In genomic region chr4:127370447-127370846, GRCm38 (mm10) we compare ENCODE assay signal across 13 mouse cellular contexts. TPM values are rescaled to one million over a fixed set of nuclear protein-coding genes. Genes with fewer than 3 reads are reported as not detected.
A peak's percentile ranks its signal among the peaks of the same experiment; 100 is the strongest.
DNase-seq lines count a peak whose midpoint lies in the region; ATAC-seq and TF ChIP-seq lines count a peak whose summit lies in the region.
"Had no signal": no experiment of that assay in that cellular context is flagged by ENCODE, and none has a peak within 500 bp of the region (broad histone marks: within the 10 kb centered on the region; RNA-seq: fewer than 3 reads in every experiment).

No protein-coding gene starts in this region.

- no peak overlapping the region for H3K27ac ChIP-seq in intestine, embryonic 14.5 days (ENCODE audit: low read depth)
- no peak overlapping the region for H3K27ac ChIP-seq in intestine, embryonic 15.5 days
- no peak overlapping the region for H3K27ac ChIP-seq in thymus, adult 2 months (ENCODE audit: control insufficient read depth, insufficient read depth, low read length)
- H3K27ac ChIP-seq: forebrain, embryonic 12.5 days; macrophage had no signal

- 0 out of 2 replicates have a peak, but pooled peaks have one; percentile 26 for TF ChIP-seq CTCF in thymus, adult 2 months (IDR thresholded peaks at IDR 0.05; ENCODE audit: borderline replicate concordance, control insufficient read depth, extremely low read depth, insufficient read depth, low read length, poor library complexity)

- WGBS in intestine, embryonic 14.5 days, result 61% methylated on average over 2 of the region's 2 CpGs
- 62% methylated on average over 2 of the region's 2 CpGs for WGBS in intestine, embryonic 15.5 days
- WGBS in thymus, adult 2 months, result 47% methylated on average over 2 of the region's 2 CpGs

- no peak overlapping the region for H3K4me2 ChIP-seq in intestine, embryonic 14.5 days (ENCODE audit: low read length)
- no peak overlapping the region for H3K4me2 ChIP-seq in intestine, embryonic 15.5 days (replicated peaks)
- H3K4me2 ChIP-seq: forebrain, embryonic 12.5 days had no signal

- H3K9ac ChIP-seq in intestine, embryonic 14.5 days (ENCODE audit: low read length), result no peak overlapping the region
- H3K9ac ChIP-seq in intestine, embryonic 15.5 days, result no peak overlapping the region
- H3K9ac ChIP-seq: forebrain, embryonic 12.5 days had no signal

- H3K4me1 ChIP-seq in intestine, embryonic 14.5 days (replicated peaks; ENCODE audit: control insufficient read depth, insufficient read depth, low read length), result peaks cover 21% of the 10 kb centered on the region
- peaks cover 8% of the 10 kb centered on the region for H3K4me1 ChIP-seq in intestine, embryonic 15.5 days (replicated peaks)
- H3K4me1 ChIP-seq in thymus, adult 2 months (replicated peaks; ENCODE audit: control insufficient read depth, insufficient read depth, low read length), result no peaks in the 10 kb centered on the region

- DNase-seq in intestine, embryonic 14.5 days (ENCODE audit: low spot score), result peak; percentile 63
- DNase-seq in thymus, adult 2 months, result peak; percentile 14
- DNase-seq in thymus, postnatal 36 days, result no peak
- peak; percentile 66 for DNase-seq in embryo, embryonic 10.5 days (ENCODE audit: low spot score)
- no peak for DNase-seq in spleen, postnatal 14 days (ENCODE audit: low spot score in 2 of 2)
- DNase-seq in layer of hippocampus, adult 18-20 months (ENCODE audit: low spot score in 2 of 2), result no peak
- DNase-seq: cerebellum, adult 2 months; heart, postnatal 10 days; layer of hippocampus, postnatal 36 days had no signal

- no peak for ATAC-seq in intestine, embryonic 14.5 days (replicated peaks; ENCODE audit: low FRiP score, low TSS enrichment, low read depth)
- no peak for ATAC-seq in intestine, embryonic 15.5 days
- ATAC-seq: activated CD4-positive, CD25-positive, alpha-beta regulatory T cell, adult 4 months had no signal

- no peaks in the 10 kb centered on the region for H3K36me3 ChIP-seq in intestine, embryonic 14.5 days (ENCODE audit: control insufficient read depth, insufficient read depth, low read length)
- H3K36me3 ChIP-seq in intestine, embryonic 15.5 days, result no peaks in the 10 kb centered on the region
- H3K36me3 ChIP-seq in thymus, adult 2 months (ENCODE audit: control insufficient read depth, insufficient read depth, low read length), result no peaks in the 10 kb centered on the region
- H3K36me3 ChIP-seq: forebrain, embryonic 12.5 days had no signal

- no peaks in the 10 kb centered on the region for H3K9me3 ChIP-seq in intestine, embryonic 14.5 days (ENCODE audit: control insufficient read depth, low read length)
- no peaks in the 10 kb centered on the region for H3K9me3 ChIP-seq in intestine, embryonic 15.5 days
- H3K9me3 ChIP-seq: forebrain, embryonic 12.5 days had no signal

- no peaks in the 10 kb centered on the region for H3K27me3 ChIP-seq in intestine, embryonic 14.5 days (replicated peaks; ENCODE audit: control insufficient read depth, insufficient read depth, low read length)
- H3K27me3 ChIP-seq in intestine, embryonic 15.5 days (replicated peaks), result no peaks in the 10 kb centered on the region
- no peaks in the 10 kb centered on the region for H3K27me3 ChIP-seq in thymus, adult 2 months (ENCODE audit: control insufficient read depth, insufficient read depth, low read length)

- no peak overlapping the region for H3K4me3 ChIP-seq in intestine, embryonic 14.5 days (ENCODE audit: low read depth, low read length)
- H3K4me3 ChIP-seq in intestine, embryonic 15.5 days (replicated peaks), result no peak overlapping the region
- H3K4me3 ChIP-seq in thymus, adult 2 months (ENCODE audit: control insufficient read depth, insufficient read depth, low read length), result no peak overlapping the region
- H3K4me3 ChIP-seq: forebrain, embryonic 12.5 days had no signal

- no peak for TF ChIP-seq POLR2A in thymus, adult 2 months (IDR thresholded peaks at IDR 0.05; ENCODE audit: control insufficient read depth, extremely low read depth, insufficient read depth, low read length, poor library complexity)

RNA-seq across cellular contexts. Expression of gene Gjb5, which starts 12.5 kb away (rescaled TPM):
- 0.37 and 0.38 TPM in 2 replicates for polyA plus RNA-seq in intestine, embryonic 14.5 days (2014; fragmentation: Nextera tagmentation; extraction: Ambion mirVana)
- polyA plus RNA-seq in intestine, embryonic 15.5 days (2015; fragmentation: Nextera tagmentation; extraction: Ambion mirVana), result 0.68 and 0.89 TPM in 2 replicates
- 0.27 and 0.78 TPM in 2 replicates for polyA plus RNA-seq in thymus, adult 2 months (2012; rRNA removed)
- total RNA-seq in layer of hippocampus, adult 18-20 months (2021), result not detected
- total RNA-seq: layer of hippocampus, postnatal 36 days had no signal
- polyA plus RNA-seq: activated CD4-positive, CD25-positive, alpha-beta regulatory T cell, adult 4 months; forebrain, embryonic 12.5 days; macrophage had no signal

RNA-seq across cellular contexts. Expression of gene Gjb4, which starts 16.6 kb away (rescaled TPM):
- not detected in 2 replicates for polyA plus RNA-seq in intestine, embryonic 14.5 days (2014; fragmentation: Nextera tagmentation; extraction: Ambion mirVana)
- polyA plus RNA-seq in intestine, embryonic 15.5 days (2015; fragmentation: Nextera tagmentation; extraction: Ambion mirVana), result 0.16 TPM in 1 of 2 replicates, not detected in the other
- polyA plus RNA-seq in thymus, adult 2 months (2012; rRNA removed), result 0.47 and 0.49 TPM in 2 replicates
- total RNA-seq in layer of hippocampus, adult 18-20 months (2021), result not detected
- total RNA-seq: heart, postnatal 10 days had no signal
- polyA plus RNA-seq: activated CD4-positive, CD25-positive, alpha-beta regulatory T cell, adult 4 months; forebrain, embryonic 12.5 days; macrophage had no signal

RNA-seq across cellular contexts. Expression of gene Gjb3, which starts 39.8 kb away (rescaled TPM):
- 1.9 and 2.9 TPM in 2 replicates for polyA plus RNA-seq in intestine, embryonic 14.5 days (2014; fragmentation: Nextera tagmentation; extraction: Ambion mirVana)
- 4.1 and 4.2 TPM in 2 replicates for polyA plus RNA-seq in intestine, embryonic 15.5 days (2015; fragmentation: Nextera tagmentation; extraction: Ambion mirVana)
- 1.8 and 2.0 TPM in 2 replicates for polyA plus RNA-seq in thymus, adult 2 months (2012; rRNA removed)
- total RNA-seq in layer of hippocampus, adult 18-20 months (2021), result under 1 TPM; 0.18 to 0.25 TPM
- polyA plus RNA-seq: activated CD4-positive, CD25-positive, alpha-beta regulatory T cell, adult 4 months; macrophage had no signal

RNA-seq across cellular contexts. Expression of gene Gja4, which starts 56.6 kb away (rescaled TPM):
- 22.5 and 22.9 TPM in 2 replicates for polyA plus RNA-seq in intestine, embryonic 14.5 days (2014; fragmentation: Nextera tagmentation; extraction: Ambion mirVana)
- 20.0 and 21.0 TPM in 2 replicates for polyA plus RNA-seq in intestine, embryonic 15.5 days (2015; fragmentation: Nextera tagmentation; extraction: Ambion mirVana)
- polyA plus RNA-seq in thymus, adult 2 months (2012; rRNA removed), result 8.4 and 13.4 TPM in 2 replicates
- total RNA-seq in layer of hippocampus, adult 18-20 months (2021), result 1 to 10 TPM; 1.5 to 1.7 TPM
- polyA plus RNA-seq: activated CD4-positive, CD25-positive, alpha-beta regulatory T cell, adult 4 months; macrophage had no signal

Comparison
In these comparisons a context has a peak if more than half of its experiments do, and no peak if none do; other contexts are left out.
1. DNase-seq: peak in intestine, embryonic 14.5 days (single experiment), thymus, adult 2 months (single experiment) and embryo, embryonic 10.5 days (single experiment); none in thymus, postnatal 36 days (0 of 2), spleen, postnatal 14 days (0 of 2) and layer of hippocampus, adult 18-20 months (0 of 2).